8 mouse cellular contexts compared by ENCODE assay signal in the genomic region with DNA sequence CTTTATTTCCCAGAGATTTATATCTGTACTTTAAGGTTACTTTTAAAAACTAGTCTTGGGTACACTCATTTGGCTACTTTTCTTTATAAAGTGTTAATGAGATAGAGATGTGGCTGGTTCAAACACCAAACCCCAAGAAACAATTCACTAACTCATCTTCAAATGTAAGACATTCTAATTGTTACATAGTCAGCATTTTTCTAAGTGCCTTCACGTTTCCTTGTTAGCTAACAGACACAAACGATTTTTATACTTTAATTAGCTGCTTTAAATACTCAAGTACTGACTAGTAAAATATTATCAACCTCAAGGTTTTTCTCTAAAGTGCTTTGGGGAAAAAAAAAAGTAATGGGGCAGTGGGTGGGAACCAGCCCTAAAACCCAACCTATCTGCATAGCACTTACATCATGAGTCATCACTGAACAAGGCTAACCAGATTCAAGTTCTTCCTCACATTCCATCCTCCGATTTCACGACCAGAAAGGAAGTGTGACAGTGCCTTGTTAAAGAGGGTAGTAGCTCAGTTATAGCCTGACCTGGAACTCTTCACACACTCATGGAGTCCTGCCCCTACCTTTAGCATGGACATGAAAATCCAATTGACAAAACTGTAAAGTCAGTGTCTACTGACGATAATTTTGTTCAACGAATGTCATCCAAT. TPM values are rescaled to one million over a fixed set of nuclear protein-coding genes. Genes with fewer than 3 reads are reported as not detected.
DNase-seq lines count a peak whose midpoint lies in the region; ATAC-seq lines count a peak whose summit lies in the region.

No protein-coding gene starts in this region.

- peak overlapping the region; percentile 87 for H3K4me3 ChIP-seq in embryonic facial prominence, embryonic 11.5 days (ENCODE audit: low read depth, low read length)
- peak overlapping the region; percentile 88 for H3K4me3 ChIP-seq in hindbrain, embryonic 11.5 days (ENCODE audit: low read depth, low read length)
- peak overlapping the region; percentile 85 for H3K4me3 ChIP-seq in lung, embryonic 15.5 days

- H3K27me3 ChIP-seq in embryonic facial prominence, embryonic 11.5 days (ENCODE audit: control insufficient read depth, insufficient read depth, low read length) = no peaks in the 10 kb centered on the region
- H3K27me3 ChIP-seq in hindbrain, embryonic 11.5 days (ENCODE audit: control insufficient read depth, insufficient read depth, low read length) = no peaks in the 10 kb centered on the region
- no peaks in the 10 kb centered on the region for H3K27me3 ChIP-seq in lung, embryonic 15.5 days
- no peaks in the 10 kb centered on the region for H3K27me3 ChIP-seq in splenic B cell, adult 2 months (ENCODE audit: control insufficient read depth, insufficient read depth, low read length, poor library complexity, severe bottlenecking)

- no peak for ATAC-seq in embryonic facial prominence, embryonic 11.5 days (replicated peaks; ENCODE audit: insufficient number of reproducible peaks, low FRiP score, low TSS enrichment, low read depth)
- ATAC-seq in hindbrain, embryonic 11.5 days (ENCODE audit: low FRiP score) = no peak
- no peak for ATAC-seq in lung, embryonic 15.5 days (ENCODE audit: borderline replicate concordance, extremely low read depth, low FRiP score, low TSS enrichment)

- H3K9me3 ChIP-seq in embryonic facial prominence, embryonic 11.5 days (replicated peaks; ENCODE audit: control insufficient read depth, low read length) = no peaks in the 10 kb centered on the region
- no peaks in the 10 kb centered on the region for H3K9me3 ChIP-seq in hindbrain, embryonic 11.5 days (ENCODE audit: control insufficient read depth, low read length)
- no peaks in the 10 kb centered on the region for H3K9me3 ChIP-seq in lung, embryonic 15.5 days

- peaks cover 7% of the 10 kb centered on the region for H3K36me3 ChIP-seq in embryonic facial prominence, embryonic 11.5 days (replicated peaks; ENCODE audit: control insufficient read depth, insufficient read depth, low read depth, low read length)
- peaks cover 2% of the 10 kb centered on the region; the same call in 1 of the 2 replicates for H3K36me3 ChIP-seq in hindbrain, embryonic 11.5 days (ENCODE audit: control insufficient read depth, insufficient read depth, low read length)
- peaks cover 29% of the 10 kb centered on the region for H3K36me3 ChIP-seq in lung, embryonic 15.5 days
- H3K36me3 ChIP-seq in splenic B cell, adult 2 months (ENCODE audit: control insufficient read depth, insufficient read depth, low read length, poor library complexity, severe bottlenecking) = 0 out of 2 replicates have a peak, but pooled peaks cover 2% of the 10 kb centered on the region

- H3K4me2 ChIP-seq in embryonic facial prominence, embryonic 11.5 days (ENCODE audit: low read depth, low read length) = peak overlapping the region; percentile 74
- peak overlapping the region; percentile 47 for H3K4me2 ChIP-seq in hindbrain, embryonic 11.5 days (replicated peaks; ENCODE audit: low read depth, low read length)
- peak overlapping the region; percentile 77 for H3K4me2 ChIP-seq in lung, embryonic 15.5 days

- peak; percentile 53 for DNase-seq in adrenal gland, adult 2 months
- no peak for DNase-seq in adrenal gland, postnatal 14 days
- DNase-seq in CD4-positive, CD25-positive, alpha-beta regulatory T cell, adult 2 months (ENCODE audit: low read depth, low spot score) = peak; percentile 61
- peak; percentile 31 for DNase-seq in embryonic facial prominence, embryonic 11.5 days (ENCODE audit: low spot score)
- DNase-seq in hindbrain, embryonic 11.5 days (ENCODE audit: low spot score) = peak; percentile 47
- peak; percentile 45 for DNase-seq in splenic B cell, adult 2 months (ENCODE audit: low read depth, low spot score)
- DNase-seq in retina, postnatal 1 day = no peak

- H3K27ac ChIP-seq in embryonic facial prominence, embryonic 11.5 days (replicated peaks; ENCODE audit: low read depth, low read length) = no peak overlapping the region; the same call in 1 of the 2 replicates
- H3K27ac ChIP-seq in hindbrain, embryonic 11.5 days (ENCODE audit: low read depth, low read length) = no peak overlapping the region
- peak overlapping the region; percentile 93 for H3K27ac ChIP-seq in lung, embryonic 15.5 days

- no peaks in the 10 kb centered on the region for H3K4me1 ChIP-seq in embryonic facial prominence, embryonic 11.5 days (ENCODE audit: control insufficient read depth, insufficient read depth, low read length)
- no peaks in the 10 kb centered on the region; the same call in 1 of the 2 replicates for H3K4me1 ChIP-seq in hindbrain, embryonic 11.5 days (replicated peaks; ENCODE audit: control insufficient read depth, insufficient read depth, low read length)
- H3K4me1 ChIP-seq in lung, embryonic 15.5 days = peaks cover 14% of the 10 kb centered on the region

- H3K9ac ChIP-seq in embryonic facial prominence, embryonic 11.5 days (replicated peaks; ENCODE audit: low read length) = peak overlapping the region; percentile 98
- peak overlapping the region; percentile 97 for H3K9ac ChIP-seq in hindbrain, embryonic 11.5 days (ENCODE audit: low read depth, low read length)
- H3K9ac ChIP-seq in lung, embryonic 15.5 days = peak overlapping the region; percentile 83

- WGBS in embryonic facial prominence, embryonic 11.5 days = 25% methylated on average over 6 of the region's 6 CpGs
- 28% methylated on average over 6 of the region's 6 CpGs for WGBS in hindbrain, embryonic 11.5 days
- WGBS in lung, embryonic 15.5 days = 4% methylated on average over 6 of the region's 6 CpGs

RNA-seq across cellular contexts. Expression of gene Wsb1, which starts 1.5 kb away (rescaled TPM):
- total RNA-seq in adrenal gland, adult 2 months (2021) = 10 to 100 TPM; 29.4 to 37.0 TPM
- polyA plus RNA-seq in adrenal gland, adult 2 months (2012; rRNA removed) = 59.1 and 61.2 TPM in 2 replicates
- 51.7 and 56.0 TPM in 2 replicates for total RNA-seq in adrenal gland, postnatal 14 days (2021)
- 433 and 480 TPM in 2 replicates for polyA plus RNA-seq in embryonic facial prominence, embryonic 11.5 days (2014; fragmentation: Nextera tagmentation; extraction: Ambion mirVana)
- 469 and 501 TPM in 2 replicates for polyA plus RNA-seq in hindbrain, embryonic 11.5 days (2014; fragmentation: Nextera tagmentation; extraction: Ambion mirVana)
- polyA plus RNA-seq in lung, embryonic 15.5 days (2015; fragmentation: Nextera tagmentation; extraction: Ambion mirVana) = 216 and 218 TPM in 2 replicates

RNA-seq across cellular contexts. Expression of gene Gm9964, which starts 43.7 kb away (rescaled TPM):
- not detected for total RNA-seq in adrenal gland, adult 2 months (2021)
- polyA plus RNA-seq in adrenal gland, adult 2 months (2012; rRNA removed) = not detected in 2 replicates
- not detected in 2 replicates for total RNA-seq in adrenal gland, postnatal 14 days (2021)
- polyA plus RNA-seq in embryonic facial prominence, embryonic 11.5 days (2014; fragmentation: Nextera tagmentation; extraction: Ambion mirVana) = not detected in 2 replicates
- polyA plus RNA-seq in hindbrain, embryonic 11.5 days (2014; fragmentation: Nextera tagmentation; extraction: Ambion mirVana) = not detected in 2 replicates
- polyA plus RNA-seq in lung, embryonic 15.5 days (2015; fragmentation: Nextera tagmentation; extraction: Ambion mirVana) = 0.21 TPM in 1 of 2 replicates, not detected in the other

Comparison
In these comparisons a context has a peak if more than half of its experiments do, and no peak if none do; other contexts are left out.
1. DNase-seq: peak in adrenal gland, adult 2 months (single experiment), CD4-positive, CD25-positive, alpha-beta regulatory T cell, adult 2 months (single experiment), embryonic facial prominence, embryonic 11.5 days (single experiment), hindbrain, embryonic 11.5 days (single experiment) and splenic B cell, adult 2 months (single experiment); none in adrenal gland, postnatal 14 days (single experiment) and retina, postnatal 1 day (single experiment).
2. Peak in every context shown above with its lines, with median percentiles within 50 percentile points of each other: H3K4me2 ChIP-seq, H3K4me3 ChIP-seq and H3K9ac ChIP-seq.